Mouse (Mus musculus) stomach, embryonic 15.5 days (tissue): ENCODE data around the gene Nsd1. TPM values are rescaled to one million over a fixed set of nuclear protein-coding genes. Genes with fewer than 3 reads are reported as not detected.

Experiments used
- ATAC-seq: fragments of 200-750 bp; cut with Nextera tagmentation; 2 replicates; pipeline ENCODE4 v1.8.0; 2017; ENCODE audit warnings: low read depth, moderate number of reproducible peaks, moderate TSS enrichment; ENCODE audit not compliant: insufficient read depth, low FRiP score
- H3K27ac ChIP-seq: fragments of 300-500 bp; sonication (generic); 2 replicates; pipeline ENCODE4 v1.5.1; 2015; ENCODE audit warnings: mild to moderate bottlenecking, inconsistent platforms
- H3K27me3 ChIP-seq: fragments of 300-500 bp; sonication (generic); replicated peaks from 2 replicates; pipeline ENCODE4 v1.6.1; 2015; ENCODE audit warnings: inconsistent platforms
- H3K36me3 ChIP-seq: fragments of 300-500 bp; sonication (generic); 2 replicates; pipeline ENCODE4 v1.6.1; 2015; ENCODE audit warnings: inconsistent platforms
- H3K4me1 ChIP-seq: fragments of 300-500 bp; sonication (generic); 2 replicates; pipeline ENCODE4 v1.6.1; 2015; ENCODE audit warnings: inconsistent platforms
- H3K4me2 ChIP-seq: fragments of 300-500 bp; sonication (generic); 2 replicates; pipeline ENCODE4 v1.6.1; 2015; ENCODE audit warnings: mild to moderate bottlenecking, inconsistent platforms
- H3K4me3 ChIP-seq: fragments of 300-500 bp; sonication (generic); replicated peaks from 2 replicates; pipeline ENCODE4 v1.5.1; 2015; ENCODE audit warnings: inconsistent platforms
- H3K9ac ChIP-seq: fragments of 300-500 bp; sonication (generic); 2 replicates; pipeline ENCODE4 v1.6.1; 2015; ENCODE audit warnings: inconsistent platforms
- H3K9me3 ChIP-seq: fragments of 300-500 bp; sonication (generic); 2 replicates; pipeline ENCODE4 v1.6.1; 2016; ENCODE audit warnings: inconsistent platforms
- WGBS: fragments of 180-500 bp; shearing (Covaris S2); methylation state at CpG from one replicate; pipeline ENCODE4 v1.1.7; 2015; 5-methylcytosine and 5-hydroxymethylcytosine counted together
- polyA plus RNA-seq: library from polyadenylated mRNA; unstranded; fragments of >200 nt; fragmentation: Nextera tagmentation; extraction: Ambion mirVana; gene quantifications from 2 replicates; pipeline ENCODE4 v1.2.1, GENCODE M21; 2015

Nsd1 gene
- polyA plus RNA-seq, 1 experiment from 2014 or later, result 57.0 TPM

DNA sequence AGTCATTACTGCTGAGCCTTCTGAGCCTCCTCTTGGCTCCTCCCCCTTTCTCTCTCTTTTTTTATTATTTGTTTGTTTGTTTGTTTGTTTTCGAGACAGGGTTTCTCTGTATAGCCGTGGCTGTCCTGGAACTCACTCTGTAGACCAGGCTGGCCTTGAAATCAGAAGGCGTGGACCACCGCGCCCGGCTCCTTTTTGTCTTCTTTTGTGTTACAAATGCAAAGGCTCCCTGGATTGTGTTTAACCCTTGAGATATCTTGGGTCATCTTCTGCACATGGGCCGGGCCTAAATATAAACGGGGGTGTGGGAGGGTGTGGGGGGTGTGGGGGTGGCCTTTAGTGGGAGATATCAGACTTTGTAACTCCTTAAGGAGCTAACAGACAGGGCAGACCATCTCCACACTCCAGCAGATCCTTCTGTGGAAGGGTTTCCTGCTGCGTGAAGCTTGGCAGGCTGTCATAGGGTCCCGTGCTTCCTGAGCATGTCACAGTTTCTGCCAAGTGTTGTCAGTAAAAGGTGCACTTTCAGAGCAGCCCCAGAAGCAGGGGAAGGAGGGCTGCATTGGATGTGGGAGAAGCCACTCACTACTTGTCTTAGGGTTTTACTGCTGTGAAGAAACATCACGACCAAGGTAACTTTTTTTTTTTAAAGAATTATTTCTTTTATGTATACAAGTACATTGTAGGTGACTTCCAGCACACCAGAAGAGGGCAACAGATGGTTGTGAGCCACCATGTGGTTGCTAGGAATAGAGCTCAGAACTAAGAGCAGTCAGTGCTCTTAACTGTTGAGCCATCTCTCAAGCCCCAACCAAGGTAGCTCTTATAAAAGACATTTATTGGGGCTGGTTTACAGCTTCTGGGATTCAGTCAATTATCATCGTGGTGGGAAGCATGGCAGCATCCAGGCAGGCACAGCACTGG is 128.8 kb downstream of the Nsd1 start:
- 61% methylated on average over 12 of the region's 12 CpGs for WGBS
- Histone ChIP-seq H3K27me3 (no peaks in the 10 kb centered on the region), H3K4me3 (no peak overlapping the region)

DNA sequence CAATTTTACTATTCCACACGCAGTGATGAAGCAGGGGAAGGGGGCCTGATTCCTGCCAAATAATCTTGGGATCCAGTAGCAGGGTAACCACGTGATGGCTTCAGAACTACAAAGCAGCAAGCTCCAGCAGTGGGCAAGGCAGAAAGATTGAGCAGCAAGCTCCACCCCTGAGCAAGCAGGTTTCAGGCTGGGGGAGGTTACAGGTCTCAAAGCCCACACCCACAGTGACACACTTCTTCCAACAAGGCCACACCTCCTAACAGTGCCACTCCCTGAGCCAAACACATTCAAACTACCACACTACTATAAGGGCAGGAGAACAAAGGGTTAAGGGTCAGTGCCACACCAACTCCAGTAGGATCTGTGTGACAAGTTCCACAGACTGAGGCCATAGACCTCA is 129.7 kb downstream of the Nsd1 start:
- Histone ChIP-seq H3K27ac (no peak overlapping the region; the same call in 1 of the 2 replicates), H3K36me3 (peaks cover 8% of the 10 kb centered on the region; the same call in 1 of the 2 replicates), H3K27me3 (no peaks in the 10 kb centered on the region), H3K9me3 (no peaks in the 10 kb centered on the region), H3K4me1 (0 out of 2 replicates have a peak, but pooled peaks cover 2% of the 10 kb centered on the region), H3K9ac (no peak overlapping the region), H3K4me2 (no peak overlapping the region), H3K4me3 (no peak overlapping the region)
- 28% methylated on average over 2 of the region's 2 CpGs for WGBS
- peak; percentile 77 for ATAC-seq

More for the DNA sequence above, 128.8 kb downstream of the Nsd1 start:
- Histone ChIP-seq H3K4me2 (no peak overlapping the region), H3K27ac (no peak overlapping the region), H3K9ac (no peak overlapping the region), H3K9me3 (no peaks in the 10 kb centered on the region), H3K4me1 (0 out of 2 replicates have a peak, but pooled peaks cover 2% of the 10 kb centered on the region), H3K36me3 (no peaks in the 10 kb centered on the region)
- no peak for ATAC-seq

DNA sequence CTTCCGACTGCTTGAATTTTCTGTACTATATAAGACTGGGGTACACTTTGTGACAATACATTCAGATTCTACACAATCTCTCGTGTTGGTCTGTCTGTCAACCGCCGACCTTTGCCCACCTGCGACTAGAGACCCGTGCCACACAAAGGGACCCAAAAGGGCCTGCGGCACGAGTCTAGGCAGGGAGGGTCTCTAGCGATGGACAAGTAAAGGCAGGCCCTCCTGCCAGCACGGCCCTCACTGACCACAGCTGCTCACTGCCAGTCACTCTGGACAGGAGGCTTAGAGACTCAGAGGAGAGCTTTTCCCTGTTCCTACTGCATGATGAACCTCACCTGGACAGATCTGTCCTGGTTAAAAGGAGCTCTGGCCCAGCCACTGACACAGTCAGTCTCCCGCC is 132.9 kb downstream of the Nsd1 start:
- Histone ChIP-seq H3K27me3 (no peaks in the 10 kb centered on the region), H3K4me1 (0 out of 2 replicates have a peak, but pooled peaks cover 2% of the 10 kb centered on the region), H3K4me2 (no peak overlapping the region), H3K4me3 (no peak overlapping the region), H3K9ac (no peak overlapping the region), H3K36me3 (peaks cover 39% of the 10 kb centered on the region), H3K9me3 (no peaks in the 10 kb centered on the region), H3K27ac (no peak overlapping the region)
- no peak for ATAC-seq
- 29% methylated on average over 11 of the region's 11 CpGs for WGBS

DNA sequence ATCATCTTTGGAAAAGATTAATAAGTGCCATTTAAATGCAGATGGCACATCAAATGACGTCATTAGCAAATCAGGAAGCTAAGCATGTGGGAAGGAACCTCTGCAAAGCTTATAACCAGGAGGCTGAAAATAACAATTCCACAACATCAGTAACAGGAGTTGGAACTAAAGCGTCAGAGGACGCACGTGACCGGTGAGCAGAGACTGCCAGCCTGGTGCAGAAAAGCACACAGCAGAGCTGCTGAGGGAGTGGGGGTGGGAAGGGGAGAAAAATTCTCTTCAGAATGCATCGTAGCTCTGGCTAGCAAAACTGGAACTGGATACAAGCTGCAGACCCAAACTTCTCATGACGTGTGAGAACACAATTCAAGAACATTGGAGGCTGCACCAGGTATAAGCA is 134.7 kb downstream of the Nsd1 start:
- Histone ChIP-seq H3K4me3 (no peak overlapping the region), H3K9ac (no peak overlapping the region), H3K9me3 (no peaks in the 10 kb centered on the region), H3K36me3 (peaks cover 54% of the 10 kb centered on the region), H3K27me3 (no peaks in the 10 kb centered on the region), H3K4me1 (0 out of 2 replicates have a peak, but pooled peaks cover 2% of the 10 kb centered on the region), H3K27ac (no peak overlapping the region), H3K4me2 (no peak overlapping the region)
- 84% methylated on average over 7 of the region's 7 CpGs for WGBS
- ATAC-seq, result no peak

DNA sequence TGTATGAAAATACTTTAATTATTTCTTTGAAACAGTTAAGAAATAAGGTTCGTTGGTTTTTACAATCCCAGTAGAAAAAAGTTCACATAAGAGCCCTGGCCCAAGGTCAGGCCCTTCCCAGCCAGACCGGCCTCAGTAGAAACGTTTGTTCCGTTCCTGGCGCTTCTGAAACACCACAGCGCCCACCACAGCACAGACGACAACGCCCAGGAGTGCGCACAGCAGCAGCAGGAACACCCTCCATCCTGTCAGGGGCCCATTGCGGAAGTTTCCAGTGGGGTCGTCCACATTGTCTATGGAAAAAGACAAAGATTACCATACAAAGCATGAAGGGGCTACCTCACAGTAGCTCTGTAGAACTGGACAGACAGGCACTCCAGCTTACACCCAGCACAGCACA is 137.2 kb downstream of the Nsd1 start:
- H3K4me3 ChIP-seq, result no peak overlapping the region
- H3K4me2 ChIP-seq, result no peak overlapping the region
- no peaks in the 10 kb centered on the region for H3K9me3 ChIP-seq
- 80% methylated on average over 11 of the region's 11 CpGs for WGBS
- H3K9ac ChIP-seq, result no peak overlapping the region
- peaks cover 75% of the 10 kb centered on the region for H3K36me3 ChIP-seq
- H3K27ac ChIP-seq, result no peak overlapping the region
- H3K27me3 ChIP-seq, result no peaks in the 10 kb centered on the region
- ATAC-seq, result no peak
- H3K4me1 ChIP-seq, result 0 out of 2 replicates have a peak, but pooled peaks cover 2% of the 10 kb centered on the region

DNA sequence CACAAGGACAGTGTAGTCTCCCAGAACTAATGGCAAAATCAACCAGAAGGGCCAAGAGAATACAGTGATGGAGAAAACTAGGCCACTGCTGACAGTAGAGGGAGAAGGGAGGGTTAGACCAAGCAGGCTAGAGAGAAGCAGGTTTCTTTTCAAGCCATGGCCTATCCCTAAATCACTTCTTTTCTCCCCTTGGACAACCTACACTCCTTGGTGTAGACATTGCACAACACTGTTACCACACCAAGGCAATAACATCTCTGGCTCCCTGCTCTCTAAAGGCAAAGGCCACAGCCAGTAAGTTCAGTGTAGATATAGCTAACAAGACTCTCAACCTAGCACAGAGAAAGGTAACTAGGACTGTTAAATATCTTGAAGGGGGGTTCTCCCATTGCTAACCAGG is 151.6 kb downstream of the Nsd1 start:
- Histone ChIP-seq H3K27ac (no peak overlapping the region), H3K9me3 (no peaks in the 10 kb centered on the region), H3K4me2 (peak overlapping the region; percentile 74), H3K4me3 (peak overlapping the region; percentile 86), H3K27me3 (no peaks in the 10 kb centered on the region), H3K36me3 (peaks cover 21% of the 10 kb centered on the region), H3K4me1 (peaks cover 20% of the 10 kb centered on the region), H3K9ac (no peak overlapping the region)
- ATAC-seq, result no peak

DNA sequence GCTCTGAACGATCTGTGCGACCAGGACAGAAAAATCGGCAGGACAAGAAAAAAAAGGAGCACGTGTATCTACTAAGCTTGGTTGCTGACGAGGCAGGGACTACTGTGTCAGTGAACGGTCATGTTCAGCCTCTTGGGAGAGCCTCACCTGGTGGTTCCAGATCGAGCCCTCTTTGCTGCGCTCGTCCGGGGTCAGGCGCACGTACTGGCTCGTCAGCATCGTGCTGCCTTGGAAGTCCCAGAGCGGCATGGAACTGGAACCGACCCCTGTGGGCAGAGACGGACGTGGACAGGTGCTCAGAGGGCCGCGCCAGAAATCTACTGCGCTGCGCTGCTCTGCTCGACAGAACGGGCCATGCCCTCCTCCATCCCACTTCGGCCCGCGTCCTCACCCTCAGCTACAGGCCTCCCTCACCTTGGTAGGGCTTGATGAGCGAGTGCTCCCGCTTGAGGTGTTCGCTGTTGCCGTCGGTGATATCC is 152.4 kb downstream of the Nsd1 start:
- ATAC-seq, result peak; percentile 34
- H3K4me2 ChIP-seq, result peak overlapping the region; percentile 74
- WGBS, result under 1% methylated on average over 32 of the region's 32 CpGs
- peaks cover 20% of the 10 kb centered on the region for H3K4me1 ChIP-seq
- H3K4me3 ChIP-seq, result peak overlapping the region; percentile 86
- peak overlapping the region; percentile 96 for H3K27ac ChIP-seq
- no peaks in the 10 kb centered on the region for H3K9me3 ChIP-seq
- peaks cover 18% of the 10 kb centered on the region for H3K36me3 ChIP-seq
- H3K27me3 ChIP-seq, result no peaks in the 10 kb centered on the region
- H3K9ac ChIP-seq, result peak overlapping the region; percentile 80

DNA sequence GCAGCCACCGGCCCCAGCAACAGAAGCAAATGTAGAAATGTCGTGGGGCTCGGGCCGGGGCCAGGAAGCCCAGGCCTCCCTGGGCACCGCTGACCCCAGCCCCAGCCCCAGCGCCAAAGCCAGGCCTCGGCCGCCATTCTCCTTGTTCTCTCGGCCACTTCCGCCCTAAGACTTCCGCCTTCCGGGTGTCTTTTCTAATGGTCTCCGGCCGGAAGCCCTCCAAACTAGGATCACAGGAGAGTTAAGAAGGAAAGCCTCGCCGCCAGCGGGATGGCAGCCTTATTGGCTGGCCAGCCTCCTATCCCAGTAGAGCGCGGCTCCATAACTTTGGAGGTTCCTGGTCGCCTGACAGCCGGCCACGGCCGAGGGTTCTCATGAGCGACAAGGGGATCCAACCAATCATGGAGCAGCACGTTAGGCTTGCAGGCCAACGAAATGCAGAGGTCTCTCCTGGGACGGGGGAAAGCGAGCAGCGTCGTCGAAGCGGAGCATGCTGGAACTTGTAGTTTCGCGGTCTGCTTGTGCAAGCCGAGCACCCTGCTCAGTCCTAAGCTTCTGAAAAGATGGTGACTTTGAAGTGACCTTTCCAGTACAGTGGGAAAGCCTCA is 153.0 kb downstream of the Nsd1 start, which contains the start of gene Lman2:
Lman2 (minus strand) TSS at position 331 of the 608 bp plus-strand sequence.
- Histone ChIP-seq H3K27me3 (no peaks in the 10 kb centered on the region), H3K36me3 (peaks cover 13% of the 10 kb centered on the region), H3K4me3 (peak within 1 kb of the TSS; percentile 86), H3K27ac (peak within 1 kb of the TSS; percentile 96), H3K4me1 (peaks cover 20% of the 10 kb centered on the region), H3K9me3 (no peaks in the 10 kb centered on the region), H3K9ac (peak within 1 kb of the TSS; percentile 80), H3K4me2 (peak within 1 kb of the TSS; percentile 74)
- under 1% methylated on average over 35 of the region's 35 CpGs for WGBS
- peak; percentile 98 for ATAC-seq

Other genes starting within 250 kb of the Nsd1 start
- gene Hk3, start 188.4 kb upstream of the Nsd1 start, polyA plus RNA-seq, result 2.0 and 2.2 TPM in 2 replicates
- gene Uimc1, start 109.5 kb upstream of the Nsd1 start, polyA plus RNA-seq, result 21.4 and 29.4 TPM in 2 replicates
- gene Zfp346, start 104.5 kb upstream of the Nsd1 start, polyA plus RNA-seq, result 13.8 and 17.6 TPM in 2 replicates
- not detected in 2 replicates for gene Gm17617, start 76.2 kb upstream of the Nsd1 start, polyA plus RNA-seq
- 7.6 and 8.4 TPM in 2 replicates for gene Fgfr4, start 57.1 kb upstream of the Nsd1 start, polyA plus RNA-seq
- 447 and 473 TPM in 2 replicates for gene Prelid1, start 110.7 kb downstream of the Nsd1 start, polyA plus RNA-seq
- gene Rab24, start 112.2 kb downstream of the Nsd1 start, polyA plus RNA-seq, result 89.8 and 93.2 TPM in 2 replicates
- gene Mxd3, start 120.0 kb downstream of the Nsd1 start, polyA plus RNA-seq, result 29.2 and 32.1 TPM in 2 replicates
- gene Lman2, start 153.0 kb downstream of the Nsd1 start, polyA plus RNA-seq, result 114 and 127 TPM in 2 replicates
- gene Rgs14, start 159.9 kb downstream of the Nsd1 start, polyA plus RNA-seq, result 1.3 and 1.5 TPM in 2 replicates
- 0.06 and 0.17 TPM in 2 replicates for gene Slc34a1, start 188.4 kb downstream of the Nsd1 start, polyA plus RNA-seq
- gene Pfn3, start 205.4 kb downstream of the Nsd1 start, polyA plus RNA-seq, result not detected in 2 replicates
- gene F12, start 217.0 kb downstream of the Nsd1 start, polyA plus RNA-seq, result 2.5 and 6.8 TPM in 2 replicates
- 39.1 and 40.7 TPM in 2 replicates for gene Grk6, start 235.3 kb downstream of the Nsd1 start, polyA plus RNA-seq